Mouse (Mus musculus) ZHBTc4 (cell line): ENCODE measurements at regions not wholly inside any gene's neighbourhood (a gene's known extent, or its start where the extent isn't known, plus 50 kb on each side); places are given as distances from the start of the nearest gene placed in this dataset.

Experiments used
- DNase-seq: peaks from one replicate; pipeline ENCODE4 v3.0.0-alpha.2; 2011; ENCODE audit warnings: low read depth, low spot score

- no peak for DNase-seq
These were observed 129.6 kb downstream of the Ddx11 start for GRCm38 (mm10) chr17:66252926-66253325.

- DNase-seq = no peak
These were observed 136.4 kb downstream of the Ddx11 start for GRCm38 (mm10) chr17:66259697-66260096.

DNA sequence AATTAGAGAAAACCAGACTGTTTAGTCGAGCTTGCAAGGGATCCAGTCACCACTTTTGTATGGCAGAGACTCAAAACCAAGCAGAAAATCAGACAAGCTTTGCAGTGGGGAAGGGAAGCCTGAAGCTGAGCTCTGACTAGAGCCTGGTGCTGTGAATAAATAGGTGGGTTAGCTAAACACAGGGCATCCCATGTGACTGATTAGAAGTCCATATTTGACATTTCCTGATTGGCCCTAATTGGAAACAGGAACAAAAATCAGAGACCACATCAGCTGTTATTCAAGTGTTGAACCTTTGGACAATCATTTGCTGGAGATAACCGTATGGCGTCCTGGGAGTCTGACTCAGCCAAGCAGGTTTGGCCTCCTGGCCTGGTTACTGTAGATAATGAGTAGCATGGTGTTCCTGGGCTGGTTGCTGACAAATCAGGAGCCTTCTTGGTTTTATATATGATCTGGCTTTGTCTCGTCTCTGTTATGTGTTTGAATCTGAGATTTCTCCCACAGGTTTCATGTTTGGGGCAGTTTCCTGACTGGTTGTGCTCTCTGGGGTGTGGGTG, 139.4 kb downstream of the Ddx11 start:
- DNase-seq = no peak

DNA sequence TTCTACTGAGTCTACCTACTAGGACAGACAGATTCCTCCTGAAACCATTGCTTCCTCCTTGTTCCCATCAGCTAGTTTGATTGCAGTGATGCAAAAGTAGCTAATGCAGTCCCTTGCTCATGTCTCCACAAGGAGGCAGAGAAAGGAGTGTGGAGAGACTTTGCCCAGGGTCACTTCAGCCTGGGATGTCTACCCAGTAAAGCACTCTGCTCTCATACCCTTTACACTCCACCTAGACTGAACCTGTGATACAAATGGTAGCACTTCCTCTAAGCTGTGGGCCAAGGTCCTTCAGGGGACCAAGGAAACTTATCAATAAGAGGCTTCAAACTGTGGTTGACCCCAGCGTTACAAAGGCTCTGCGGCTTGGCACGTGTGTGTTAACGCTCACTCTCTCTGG, 140.1 kb downstream of the Ddx11 start:
- DNase-seq = no peak

GRCm38 (mm10) chr17:66266803-66267202, 143.5 kb downstream of the Ddx11 start:
- no peak for DNase-seq

DNA sequence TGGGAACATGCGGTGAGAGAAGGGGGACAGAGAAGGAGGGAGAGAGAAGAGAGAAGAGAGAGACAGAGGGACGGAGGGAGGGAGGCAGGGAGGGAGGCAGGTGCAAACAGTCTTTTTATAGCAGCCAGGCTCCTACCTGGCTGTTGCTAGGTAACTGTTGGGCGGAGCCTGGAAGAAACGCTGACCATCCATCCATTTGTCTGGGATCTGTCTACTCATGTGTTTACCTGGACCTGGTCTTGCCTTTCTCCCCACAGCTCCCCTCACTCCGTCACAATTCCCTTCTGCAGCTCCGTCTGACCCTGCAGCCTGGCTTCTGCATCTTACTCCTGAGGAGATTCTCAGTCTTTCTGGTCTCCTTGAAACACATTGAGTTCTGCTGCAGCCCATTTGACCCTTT, 144.5 kb downstream of the Ddx11 start:
- no peak for DNase-seq

DNA sequence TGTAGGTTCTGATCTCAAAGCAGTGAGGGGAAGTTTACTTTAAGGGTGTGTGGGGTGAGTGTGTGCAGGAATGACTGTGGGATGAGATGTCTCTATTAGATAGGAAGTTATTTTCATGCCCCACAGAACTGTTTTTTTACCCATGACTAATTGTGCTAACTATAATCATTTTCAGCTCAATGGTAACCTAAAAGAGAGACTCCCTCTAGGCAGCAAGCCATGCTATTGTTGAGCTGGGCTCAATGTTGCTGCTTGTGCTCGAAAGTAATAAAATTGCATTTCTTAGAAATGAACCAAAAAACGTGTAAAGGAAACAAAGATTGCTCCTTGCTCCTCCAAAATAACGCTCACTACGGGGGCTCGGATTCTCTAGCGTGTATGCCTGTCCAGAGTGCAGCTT, 146.2 kb downstream of the Ddx11 start:
- DNase-seq = no peak

DNA sequence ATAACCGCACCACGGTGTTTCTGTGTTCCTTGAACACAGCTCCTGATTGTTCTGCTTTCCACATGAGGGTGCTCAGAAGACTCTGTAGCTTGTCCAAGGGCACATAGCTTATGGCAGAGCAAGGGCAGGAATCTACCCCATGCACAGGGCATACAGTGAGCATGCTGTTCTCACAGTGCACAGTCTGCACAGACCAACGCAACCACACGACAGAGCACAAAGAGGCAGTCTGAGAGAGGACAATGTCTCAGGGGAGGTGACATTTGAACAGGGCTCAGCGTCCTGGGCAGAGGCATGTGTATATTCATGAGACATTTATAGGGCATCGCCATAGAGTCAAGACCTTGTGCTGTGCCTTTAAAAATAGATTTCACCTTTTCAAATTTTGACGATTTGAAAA, 148.6 kb downstream of the Ddx11 start:
- no peak for DNase-seq

DNA sequence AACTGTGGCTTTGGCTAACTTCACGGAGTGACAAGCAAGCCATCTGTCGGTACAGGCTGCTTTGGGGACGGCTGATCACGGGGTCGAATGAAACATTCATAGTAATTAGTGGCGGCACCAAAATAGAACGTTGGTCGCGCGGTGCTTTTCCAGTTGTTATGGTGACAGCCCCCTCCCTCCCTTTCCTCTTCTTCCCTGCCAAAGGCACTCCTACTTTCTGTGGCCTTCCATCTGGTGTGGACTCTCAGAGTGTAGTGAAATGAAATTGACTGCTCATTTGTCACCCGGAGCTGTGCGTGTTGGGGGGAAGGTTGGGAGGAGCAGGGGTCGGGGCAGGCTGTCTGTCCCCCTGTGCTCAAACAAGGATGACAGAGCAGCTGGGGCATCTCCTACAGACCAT, 153.5 kb downstream of the Ddx11 start:
- no peak for DNase-seq

- DNase-seq = no peak
These were observed 154.7 kb downstream of the Ddx11 start for GRCm38 (mm10) chr17:66278037-66278436.

DNA sequence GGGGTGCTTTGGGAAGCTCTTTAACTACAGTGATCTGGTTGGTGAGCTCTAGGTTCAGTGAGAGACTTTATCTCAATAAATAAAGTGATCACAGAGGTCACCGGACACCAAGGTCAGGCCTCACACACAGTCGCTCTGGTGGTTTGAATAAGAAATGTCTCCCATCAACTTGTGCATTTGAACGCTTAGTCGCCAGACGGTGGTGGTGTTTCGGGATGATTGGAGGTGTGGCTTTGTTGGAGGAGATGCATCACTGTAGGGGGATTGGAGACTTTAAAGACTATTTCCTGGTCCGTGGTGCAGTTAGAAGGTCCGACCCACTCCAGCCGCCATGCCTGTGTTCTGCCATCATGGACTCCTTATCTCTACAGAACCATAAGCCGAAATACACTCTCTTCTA, 162.0 kb downstream of the Ddx11 start:
- DNase-seq = peak; percentile 96
